Mouse (Mus musculus) neural tube, postnatal 0 days (tissue): Measurements from ENCODE around the gene Olfr31. TPM values are rescaled to one million over a fixed set of nuclear protein-coding genes. Genes with fewer than 3 reads are reported as not detected.

Experiments used
- polyA plus RNA-seq: library from polyadenylated mRNA; unstranded; fragments of >200 nt; fragmentation: Nextera tagmentation; extraction: Ambion mirVana; gene quantifications from 2 replicates; pipeline ENCODE4 v1.2.1, GENCODE M21; 2015

Gene Olfr31
- polyA plus RNA-seq: 0.31 TPM in 1 of 2 replicates, not detected in the other

DNA sequence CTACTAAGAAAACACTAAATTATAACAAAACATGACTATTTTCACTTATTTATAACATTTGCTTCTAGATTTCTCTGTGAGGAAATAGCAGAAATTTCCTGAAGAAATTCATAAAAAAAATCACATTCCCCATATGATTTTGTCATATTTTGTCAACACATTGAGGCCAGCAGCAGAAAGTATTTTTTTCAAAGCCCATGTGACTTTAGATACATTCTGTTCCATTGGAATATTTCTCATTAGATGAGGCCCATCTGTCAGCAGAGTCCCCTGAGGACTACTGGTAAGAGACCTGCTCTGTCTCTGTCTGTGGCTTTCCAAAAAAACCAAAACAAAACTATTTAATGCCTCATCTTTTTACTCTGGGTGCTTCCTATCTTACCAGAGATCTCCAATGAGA is at the start of gene Olfr31:
Gene Olfr31 (plus strand): TSS at position 301 of the 400 bp plus-strand sequence.

DNA sequence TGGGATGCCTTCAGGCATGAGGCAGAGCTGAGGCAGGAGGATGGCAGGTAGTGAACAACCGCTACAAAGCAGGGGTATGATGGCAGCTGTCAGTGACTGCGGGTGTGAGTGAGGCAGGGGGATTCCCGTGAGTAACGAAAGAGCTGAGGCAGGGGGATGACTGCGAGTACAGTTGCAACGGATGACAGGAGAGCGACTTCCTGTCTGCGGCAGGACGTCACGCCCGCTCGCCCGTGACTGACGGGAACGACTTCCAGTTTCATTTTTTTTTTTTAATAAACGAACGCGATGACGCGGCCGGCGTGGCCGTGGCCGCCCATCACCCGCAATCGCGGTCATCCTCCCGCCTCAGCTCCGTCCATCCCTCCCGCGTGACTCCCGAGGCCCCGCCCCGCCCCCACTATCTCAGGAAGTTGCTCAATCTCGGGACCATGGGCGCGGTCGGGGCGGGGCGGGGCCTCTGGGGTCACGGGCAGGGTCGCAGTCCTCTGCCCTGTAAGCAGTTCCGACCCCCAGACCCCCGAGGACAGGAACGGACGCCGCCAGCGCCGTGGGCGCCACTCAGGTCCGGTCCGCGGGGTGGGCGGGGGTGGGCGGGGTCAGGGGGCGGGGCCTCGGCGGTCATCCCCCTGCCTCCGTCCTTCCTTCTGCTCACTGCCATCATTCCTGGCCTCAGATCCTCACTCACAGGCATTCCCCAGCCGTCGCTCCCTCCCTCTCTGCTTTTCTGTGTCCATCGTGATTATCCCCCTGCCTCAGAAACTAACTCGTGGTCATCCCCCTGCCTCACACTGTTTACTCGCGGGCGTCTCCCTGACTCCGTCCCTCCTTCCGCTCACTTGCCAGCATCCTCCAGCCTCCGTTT is 23.6 kb downstream of the Olfr31 start, which contains the start of gene Il3ra:
Gene Il3ra (plus strand): TSS at position 328 of the 865 bp plus-strand sequence.

Other genes with a start within 250 kb of the Olfr31 start
- 210 and 226 TPM in 2 replicates for gene Psmd6, start 201.8 kb upstream of the Olfr31 start, polyA plus RNA-seq
- not detected in 2 replicates for gene Olfr720, start 136.0 kb upstream of the Olfr31 start, polyA plus RNA-seq
- 2.7 and 3.9 TPM in 2 replicates for gene Il3ra, start 23.4 kb downstream of the Olfr31 start, polyA plus RNA-seq
- gene Olfr721-ps1, start 78.5 kb downstream of the Olfr31 start, polyA plus RNA-seq: not detected in 2 replicates